Mouse (Mus musculus): ENCODE data around the gene Rbpms2. TPM values are rescaled to one million over a fixed set of nuclear protein-coding genes. Genes with fewer than 3 reads are reported as not detected.

The Rbpms2 gene
- polyA plus RNA-seq, 1 experiment from 2014 or later = 2.5 TPM

GRCm38 (mm10) chr9:65589091-65589490 lies 40.4 kb upstream of the Rbpms2 start:
- Histone ChIP-seq H3K9ac (replicated peaks; ENCODE audit: low read depth, low read length) (no peak overlapping the region), H3K27me3 (ENCODE audit: control insufficient read depth, insufficient read depth, low read length) (no peaks in the 10 kb centered on the region), H3K9me3 (ENCODE audit: control insufficient read depth, low read length) (no peaks in the 10 kb centered on the region), H3K4me1 (ENCODE audit: control insufficient read depth, insufficient read depth, low read length) (peaks cover 12% of the 10 kb centered on the region), H3K4me2 (ENCODE audit: low read depth, low read length) (no peak overlapping the region; the same call in 1 of the 2 replicates), H3K4me3 (ENCODE audit: low read depth, low read length) (no peak overlapping the region), H3K36me3 (ENCODE audit: control insufficient read depth, insufficient read depth, low read length) (no peaks in the 10 kb centered on the region), H3K27ac (ENCODE audit: low read depth, low read length) (no peak overlapping the region)
- 93% methylated on average over 3 of the region's 3 CpGs for WGBS
- no peak for ATAC-seq (ENCODE audit: low read depth)

DNA sequence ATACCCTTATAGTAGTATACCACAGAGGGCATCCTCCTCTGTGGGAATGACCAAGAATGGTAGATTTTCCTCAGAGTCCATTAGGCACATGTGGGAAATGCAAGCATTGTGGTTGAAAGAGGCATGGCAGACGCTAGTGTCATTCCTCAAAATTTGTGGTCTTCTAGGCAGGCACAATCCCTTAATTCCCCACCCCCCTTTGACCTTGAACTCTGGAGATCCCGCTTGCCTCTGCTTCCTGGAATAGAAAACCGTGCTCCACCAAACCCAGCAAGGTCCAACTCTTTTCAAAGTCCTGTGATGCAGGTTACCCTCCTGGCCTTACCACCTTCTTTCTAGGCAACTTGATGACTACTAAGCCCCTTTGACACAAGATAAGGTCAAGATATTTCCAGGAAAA lies 36.7 kb upstream of the Rbpms2 start:
- peaks cover 6% of the 10 kb centered on the region for H3K4me1 ChIP-seq (ENCODE audit: control insufficient read depth, insufficient read depth, low read length)
- WGBS = 91% methylated on average over 3 of the region's 3 CpGs
- no peak for ATAC-seq (ENCODE audit: low read depth)
- no peak overlapping the region for H3K4me2 ChIP-seq (ENCODE audit: low read depth, low read length)
- H3K27ac ChIP-seq (ENCODE audit: low read depth, low read length) = no peak overlapping the region
- no peak overlapping the region for H3K4me3 ChIP-seq (ENCODE audit: low read depth, low read length)
- no peaks in the 10 kb centered on the region for H3K9me3 ChIP-seq (ENCODE audit: control insufficient read depth, low read length)
- no peaks in the 10 kb centered on the region for H3K27me3 ChIP-seq (ENCODE audit: control insufficient read depth, insufficient read depth, low read length)
- H3K9ac ChIP-seq (replicated peaks; ENCODE audit: low read depth, low read length) = no peak overlapping the region
- no peaks in the 10 kb centered on the region for H3K36me3 ChIP-seq (ENCODE audit: control insufficient read depth, insufficient read depth, low read length)

GRCm38 (mm10) chr9:65593596-65593995 lies 35.9 kb upstream of the Rbpms2 start:
- H3K36me3 ChIP-seq (ENCODE audit: control insufficient read depth, insufficient read depth, low read length) = no peaks in the 10 kb centered on the region
- H3K4me1 ChIP-seq (ENCODE audit: control insufficient read depth, insufficient read depth, low read length) = no peaks in the 10 kb centered on the region
- H3K27me3 ChIP-seq (ENCODE audit: control insufficient read depth, insufficient read depth, low read length) = no peaks in the 10 kb centered on the region
- no peak overlapping the region for H3K4me3 ChIP-seq (ENCODE audit: low read depth, low read length)
- no peaks in the 10 kb centered on the region for H3K9me3 ChIP-seq (ENCODE audit: control insufficient read depth, low read length)
- no peak overlapping the region for H3K9ac ChIP-seq (replicated peaks; ENCODE audit: low read depth, low read length)
- H3K4me2 ChIP-seq (ENCODE audit: low read depth, low read length) = no peak overlapping the region
- no peak for ATAC-seq (ENCODE audit: low read depth)
- 78% methylated on average over 9 of the region's 9 CpGs for WGBS
- H3K27ac ChIP-seq (ENCODE audit: low read depth, low read length) = no peak overlapping the region

DNA sequence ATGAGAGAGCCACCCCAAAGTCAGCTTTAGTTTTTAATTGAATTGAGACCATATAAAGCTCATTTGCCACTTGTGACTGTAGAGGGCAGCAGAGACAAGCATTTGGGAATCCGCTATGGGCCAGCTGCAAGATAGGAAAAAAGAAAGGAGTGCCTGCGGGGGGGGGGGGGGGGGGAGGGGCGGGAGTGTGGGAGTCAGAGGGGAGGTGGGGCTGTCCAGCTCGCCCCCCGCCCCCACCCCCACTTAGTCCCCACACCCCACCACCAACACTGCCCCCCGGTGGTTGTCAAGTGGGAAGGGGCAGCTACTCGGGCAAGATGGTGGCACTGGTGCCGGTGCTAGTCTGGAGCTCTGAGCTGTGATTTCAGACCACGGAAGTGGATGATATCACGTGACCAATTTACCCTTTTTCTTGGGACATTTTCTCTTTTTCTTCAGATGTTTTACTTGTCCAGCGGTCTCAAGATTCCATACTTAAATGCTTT lies 30.6 kb upstream of the Rbpms2 start:
- 59% methylated on average over 7 of the region's 11 CpGs for WGBS
- Histone ChIP-seq H3K27ac (ENCODE audit: low read depth, low read length) (no peak overlapping the region), H3K4me3 (ENCODE audit: low read depth, low read length) (no peak overlapping the region), H3K36me3 (ENCODE audit: control insufficient read depth, insufficient read depth, low read length) (no peaks in the 10 kb centered on the region), H3K4me2 (ENCODE audit: low read depth, low read length) (no peak overlapping the region), H3K27me3 (ENCODE audit: control insufficient read depth, insufficient read depth, low read length) (no peaks in the 10 kb centered on the region), H3K4me1 (ENCODE audit: control insufficient read depth, insufficient read depth, low read length) (no peaks in the 10 kb centered on the region), H3K9ac (replicated peaks; ENCODE audit: low read depth, low read length) (no peak overlapping the region), H3K9me3 (ENCODE audit: control insufficient read depth, low read length) (no peaks in the 10 kb centered on the region)
- ATAC-seq (ENCODE audit: low read depth) = no peak

GRCm38 (mm10) chr9:65600951-65601350 lies 28.5 kb upstream of the Rbpms2 start:
- Histone ChIP-seq H3K27me3 (ENCODE audit: control insufficient read depth, insufficient read depth, low read length) (no peaks in the 10 kb centered on the region), H3K4me1 (ENCODE audit: control insufficient read depth, insufficient read depth, low read length) (no peaks in the 10 kb centered on the region), H3K4me2 (ENCODE audit: low read depth, low read length) (no peak overlapping the region), H3K9ac (replicated peaks; ENCODE audit: low read depth, low read length) (no peak overlapping the region), H3K27ac (ENCODE audit: low read depth, low read length) (no peak overlapping the region), H3K9me3 (ENCODE audit: control insufficient read depth, low read length) (no peaks in the 10 kb centered on the region), H3K4me3 (ENCODE audit: low read depth, low read length) (no peak overlapping the region), H3K36me3 (ENCODE audit: control insufficient read depth, insufficient read depth, low read length) (no peaks in the 10 kb centered on the region)
- ATAC-seq (ENCODE audit: low read depth) = no peak
- 64% methylated on average over 2 of the region's 2 CpGs for WGBS

GRCm38 (mm10) chr9:65603401-65604102 lies 25.9 kb upstream of the Rbpms2 start:
- Histone ChIP-seq H3K9ac (replicated peaks; ENCODE audit: low read depth, low read length) (no peak overlapping the region), H3K4me1 (ENCODE audit: control insufficient read depth, insufficient read depth, low read length) (no peaks in the 10 kb centered on the region), H3K4me2 (ENCODE audit: low read depth, low read length) (no peak overlapping the region), H3K36me3 (ENCODE audit: control insufficient read depth, insufficient read depth, low read length) (no peaks in the 10 kb centered on the region), H3K27ac (ENCODE audit: low read depth, low read length) (no peak overlapping the region), H3K27me3 (ENCODE audit: control insufficient read depth, insufficient read depth, low read length) (no peaks in the 10 kb centered on the region), H3K9me3 (ENCODE audit: control insufficient read depth, low read length) (no peaks in the 10 kb centered on the region), H3K4me3 (ENCODE audit: low read depth, low read length) (no peak overlapping the region)
- 53% methylated on average over 8 of the region's 8 CpGs for WGBS
- ATAC-seq (ENCODE audit: low read depth) = no peak

DNA sequence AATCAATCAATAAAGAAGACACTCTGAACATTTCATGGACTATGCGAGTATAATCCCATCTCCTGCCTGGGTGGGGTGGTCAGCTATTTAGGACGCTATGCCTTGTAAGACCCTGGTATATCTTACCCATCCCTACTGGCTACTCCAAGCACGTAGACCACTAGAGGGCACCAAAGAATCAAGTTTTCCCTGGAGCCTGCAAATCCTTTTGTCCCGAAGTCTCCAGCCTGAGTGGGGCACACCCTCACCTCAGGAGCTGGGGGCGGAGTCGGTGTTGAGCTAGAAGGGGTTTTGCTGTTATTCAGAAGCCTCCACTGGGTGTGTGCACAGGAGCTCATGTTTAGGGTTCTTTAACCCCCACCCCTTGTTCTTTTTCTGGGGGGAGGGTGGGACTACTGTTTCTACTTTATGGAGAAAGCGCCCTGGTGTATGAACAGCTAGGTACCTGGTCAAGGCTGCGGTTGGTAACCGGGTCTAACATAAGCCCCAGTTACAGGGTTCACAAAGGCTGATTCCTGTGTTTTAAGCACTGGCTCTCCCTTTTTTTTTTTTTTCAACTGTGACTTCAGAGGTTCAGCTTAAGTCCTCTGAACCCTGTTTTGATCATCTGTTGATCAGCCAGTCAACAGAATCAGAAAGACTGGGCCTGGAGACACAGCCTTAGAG lies 23.8 kb upstream of the Rbpms2 start:
- Histone ChIP-seq H3K4me3 (ENCODE audit: low read depth, low read length) (no peak overlapping the region), H3K27me3 (ENCODE audit: control insufficient read depth, insufficient read depth, low read length) (no peaks in the 10 kb centered on the region), H3K9me3 (ENCODE audit: control insufficient read depth, low read length) (no peaks in the 10 kb centered on the region), H3K36me3 (ENCODE audit: control insufficient read depth, insufficient read depth, low read length) (no peaks in the 10 kb centered on the region), H3K9ac (replicated peaks; ENCODE audit: low read depth, low read length) (0 out of 2 replicates have a peak overlapping the region, but pooled peaks have one; percentile 25), H3K27ac (ENCODE audit: low read depth, low read length) (no peak overlapping the region), H3K4me2 (ENCODE audit: low read depth, low read length) (peak overlapping the region; percentile 45), H3K4me1 (ENCODE audit: control insufficient read depth, insufficient read depth, low read length) (no peaks in the 10 kb centered on the region)
- 8% methylated on average over 9 of the region's 9 CpGs for whole genome bisulfite sequencing
- ATAC-seq (ENCODE audit: low read depth) = peak; percentile 63; the same call in 1 of the 2 replicates

DNA sequence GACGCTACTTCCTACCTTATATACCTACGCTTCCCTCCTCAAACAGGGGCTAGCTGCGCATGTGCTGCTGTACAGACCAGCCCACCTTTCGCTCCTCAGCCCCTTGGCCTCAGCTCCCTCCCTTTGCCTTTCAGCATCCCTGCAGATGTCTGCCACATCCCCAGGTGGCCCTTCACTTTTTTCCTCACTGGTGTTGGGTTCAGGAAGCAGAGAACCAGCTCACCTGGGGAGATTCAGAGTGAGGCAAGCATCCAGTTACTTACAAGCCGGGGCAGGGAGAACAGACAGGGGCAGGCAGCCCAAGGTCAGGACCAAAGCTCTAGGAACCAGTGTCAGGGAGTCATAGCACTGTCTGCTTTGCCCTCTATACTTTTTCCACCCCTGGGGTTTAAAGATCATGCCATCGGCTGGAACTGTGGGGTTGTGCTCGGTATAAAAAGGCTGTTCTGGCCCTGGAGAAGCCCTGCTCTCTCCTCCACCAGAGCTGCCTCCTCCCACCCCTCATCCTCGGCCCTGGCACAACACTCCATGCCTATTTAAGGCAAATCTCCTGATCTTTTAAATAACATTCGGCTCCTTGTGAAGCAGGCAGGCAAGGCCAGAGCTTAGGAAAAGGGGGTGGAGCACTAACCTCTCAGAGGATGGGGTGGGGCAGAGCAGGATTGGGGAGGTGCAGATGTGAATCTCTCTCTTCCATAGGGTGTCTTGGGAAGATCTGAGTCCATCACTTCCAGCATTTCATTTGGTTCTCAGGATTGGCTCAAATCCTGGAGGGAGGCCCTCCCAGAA lies 22.9 kb upstream of the Rbpms2 start:
- Histone ChIP-seq H3K4me1 (ENCODE audit: control insufficient read depth, insufficient read depth, low read length) (no peaks in the 10 kb centered on the region), H3K27ac (ENCODE audit: low read depth, low read length) (no peak overlapping the region), H3K27me3 (ENCODE audit: control insufficient read depth, insufficient read depth, low read length) (no peaks in the 10 kb centered on the region), H3K4me2 (ENCODE audit: low read depth, low read length) (no peak overlapping the region), H3K36me3 (ENCODE audit: control insufficient read depth, insufficient read depth, low read length) (no peaks in the 10 kb centered on the region), H3K4me3 (ENCODE audit: low read depth, low read length) (no peak overlapping the region), H3K9me3 (ENCODE audit: control insufficient read depth, low read length) (no peaks in the 10 kb centered on the region), H3K9ac (replicated peaks; ENCODE audit: low read depth, low read length) (no peak overlapping the region)
- ATAC-seq (ENCODE audit: low read depth) = no peak
- 44% methylated on average over 9 of the region's 9 CpGs for WGBS

DNA sequence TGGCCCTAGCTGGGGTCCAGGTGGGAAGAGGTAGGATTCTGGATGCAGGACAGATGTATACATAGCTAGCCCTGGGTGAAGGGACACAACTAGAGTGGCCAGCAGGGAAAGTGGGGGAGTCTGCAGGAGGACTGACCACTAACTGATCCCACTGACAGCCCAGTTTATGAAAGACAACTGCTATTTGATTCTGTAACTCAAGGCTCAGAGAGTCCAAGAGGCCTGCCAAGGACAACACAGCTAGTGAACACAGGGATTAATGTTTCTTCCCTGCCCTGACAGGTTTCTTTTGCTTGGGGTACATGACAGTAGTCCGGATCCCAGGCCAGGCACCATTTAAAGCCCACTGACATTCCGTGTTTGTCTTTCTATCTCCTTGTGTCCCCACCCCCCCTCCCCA lies 22.3 kb upstream of the Rbpms2 start:
- Histone ChIP-seq H3K9ac (replicated peaks; ENCODE audit: low read depth, low read length) (no peak overlapping the region), H3K4me2 (ENCODE audit: low read depth, low read length) (no peak overlapping the region), H3K4me3 (ENCODE audit: low read depth, low read length) (no peak overlapping the region), H3K36me3 (ENCODE audit: control insufficient read depth, insufficient read depth, low read length) (no peaks in the 10 kb centered on the region), H3K4me1 (ENCODE audit: control insufficient read depth, insufficient read depth, low read length) (no peaks in the 10 kb centered on the region), H3K27ac (ENCODE audit: low read depth, low read length) (no peak overlapping the region), H3K27me3 (ENCODE audit: control insufficient read depth, insufficient read depth, low read length) (no peaks in the 10 kb centered on the region), H3K9me3 (ENCODE audit: control insufficient read depth, low read length) (no peaks in the 10 kb centered on the region)
- 62% methylated on average over 2 of the region's 2 CpGs for WGBS
- no peak for ATAC-seq (ENCODE audit: low read depth)

All from neural tube, embryonic 14.5 days (tissue).